8 mouse cellular contexts compared by ENCODE assay signal in genomic region chr19:59458743-59459135, GRCm38 (mm10). TPM values are rescaled to one million over a fixed set of nuclear protein-coding genes. Genes with fewer than 3 reads are reported as not detected.
DNase-seq lines count a peak whose midpoint lies in the region; ATAC-seq and TF ChIP-seq lines count a peak whose summit lies in the region.

No protein-coding gene starts in this region.

- H3K4me3 ChIP-seq in layer of hippocampus, adult 2 months: peak overlapping the region; percentile 79
- peak overlapping the region; percentile 91 for H3K4me3 ChIP-seq in forebrain, embryonic 10.5 days
- H3K4me3 ChIP-seq in intestine, postnatal 0 days (ENCODE audit: low read depth, low read length): peak overlapping the region; percentile 36
- H3K4me3 ChIP-seq in neural tube, embryonic 14.5 days (ENCODE audit: low read depth, low read length): peak overlapping the region; percentile 9; the same call in 1 of the 2 replicates

- 1% methylated on average over 15 of the region's 15 CpGs for WGBS in forebrain, embryonic 10.5 days
- WGBS in intestine, postnatal 0 days: 2% methylated on average over 15 of the region's 15 CpGs
- WGBS in neural tube, embryonic 14.5 days: under 1% methylated on average over 15 of the region's 15 CpGs

- H3K27ac ChIP-seq in layer of hippocampus, adult 2 months: peak overlapping the region; percentile 98
- H3K27ac ChIP-seq in forebrain, embryonic 10.5 days: peak overlapping the region; percentile 100
- no peak overlapping the region for H3K27ac ChIP-seq in intestine, postnatal 0 days (ENCODE audit: low read depth, low read length)
- no peak overlapping the region for H3K27ac ChIP-seq in neural tube, embryonic 14.5 days (ENCODE audit: low read depth, low read length)

- H3K27me3 ChIP-seq in forebrain, embryonic 10.5 days (ENCODE audit: poor library complexity, severe bottlenecking): peaks cover 97% of the 10 kb centered on the region
- peaks cover 98% of the 10 kb centered on the region for H3K27me3 ChIP-seq in intestine, postnatal 0 days (replicated peaks; ENCODE audit: control insufficient read depth, insufficient read depth, low read length)
- H3K27me3 ChIP-seq in neural tube, embryonic 14.5 days (ENCODE audit: control insufficient read depth, insufficient read depth, low read length): peaks cover 74% of the 10 kb centered on the region

- no peak overlapping the region for H3K9ac ChIP-seq in intestine, postnatal 0 days (ENCODE audit: low read depth, low read length)
- no peak overlapping the region for H3K9ac ChIP-seq in neural tube, embryonic 14.5 days (replicated peaks; ENCODE audit: low read depth, low read length)

- H3K9me3 ChIP-seq in forebrain, embryonic 10.5 days: no peaks in the 10 kb centered on the region
- no peaks in the 10 kb centered on the region for H3K9me3 ChIP-seq in intestine, postnatal 0 days (ENCODE audit: control insufficient read depth)
- H3K9me3 ChIP-seq in neural tube, embryonic 14.5 days (ENCODE audit: control insufficient read depth, low read length): no peaks in the 10 kb centered on the region

- DNase-seq in layer of hippocampus, adult 2 months (ENCODE audit: low spot score in 2 of 2): no peak
- no peak for DNase-seq in layer of hippocampus, postnatal 14 days (ENCODE audit: low spot score in 2 of 2)
- no peak for DNase-seq in forebrain, embryonic 10.5 days (ENCODE audit: extremely low spot score, low spot score)
- DNase-seq in T-cell, adult 2 months (ENCODE audit: low spot score): no peak
- no peak for DNase-seq in left cerebral cortex, adult 11 months (ENCODE audit: low spot score)
- DNase-seq in gastrocnemius, adult 8-10 months (ENCODE audit: low spot score in 2 of 2): no peak

- ATAC-seq in intestine, postnatal 0 days: no peak
- ATAC-seq in neural tube, embryonic 14.5 days (ENCODE audit: low read depth): no peak

- no peak for TF ChIP-seq CTCF in layer of hippocampus, adult 2 months (conservative IDR thresholded peaks at IDR 0.05)
- no peak for TF ChIP-seq CTCF in intestine, postnatal 0 days (IDR thresholded peaks at IDR 0.05; ENCODE audit: low read depth)

- peak overlapping the region; percentile 55 for H3K4me2 ChIP-seq in intestine, postnatal 0 days (replicated peaks; ENCODE audit: low read depth)
- H3K4me2 ChIP-seq in neural tube, embryonic 14.5 days (ENCODE audit: low read depth, low read length): 0 out of 2 replicates have a peak overlapping the region, but pooled peaks have one; percentile 32

- H3K4me1 ChIP-seq in forebrain, embryonic 10.5 days: peaks cover 82% of the 10 kb centered on the region
- H3K4me1 ChIP-seq in intestine, postnatal 0 days (replicated peaks; ENCODE audit: control insufficient read depth, insufficient read depth, low read length): no peaks in the 10 kb centered on the region
- H3K4me1 ChIP-seq in neural tube, embryonic 14.5 days (ENCODE audit: control insufficient read depth, insufficient read depth, low read length): 0 out of 2 replicates have a peak, but pooled peaks cover 8% of the 10 kb centered on the region

- peaks cover 33% of the 10 kb centered on the region for H3K36me3 ChIP-seq in forebrain, embryonic 10.5 days (replicated peaks)
- no peaks in the 10 kb centered on the region for H3K36me3 ChIP-seq in intestine, postnatal 0 days (ENCODE audit: control insufficient read depth, insufficient read depth)
- H3K36me3 ChIP-seq in neural tube, embryonic 14.5 days (ENCODE audit: control insufficient read depth, insufficient read depth, low read length): no peaks in the 10 kb centered on the region

RNA-seq across cellular contexts. Expression of gene Emx2, which starts 0.6 kb away (rescaled TPM):
- total RNA-seq in layer of hippocampus, adult 2 months (2021): 10 to 100 TPM; 26.6 to 29.8 TPM
- 10 to 100 TPM; 22.5 to 24.7 TPM for total RNA-seq in layer of hippocampus, postnatal 14 days (2021)
- polyA plus RNA-seq in forebrain, embryonic 10.5 days (2016; fragmentation: Nextera tagmentation; extraction: Ambion mirVana): 44.1 and 48.1 TPM in 2 replicates
- not detected in 2 replicates for polyA plus RNA-seq in intestine, postnatal 0 days (2015; fragmentation: Nextera tagmentation; extraction: Ambion mirVana)
- not detected in 2 replicates for polyA plus RNA-seq in neural tube, embryonic 14.5 days (2014; fragmentation: Nextera tagmentation; extraction: Ambion mirVana)
- total RNA-seq in gastrocnemius, adult 8-10 months (2022): under 1 TPM; 0.38 to 0.97 (median 0.50) TPM

Comparison
In these comparisons a context has a peak if more than half of its experiments do, and no peak if none do; other contexts are left out.
1. H3K27ac ChIP-seq: peak in layer of hippocampus, adult 2 months (single experiment) and forebrain, embryonic 10.5 days (single experiment); none in intestine, postnatal 0 days (single experiment) and neural tube, embryonic 14.5 days (single experiment).
2. H3K4me3 ChIP-seq: peak in every context shown above with its lines; median percentile 91 in forebrain, embryonic 10.5 days; 79 in layer of hippocampus, adult 2 months; 36 in intestine, postnatal 0 days; 9 in neural tube, embryonic 14.5 days.
3. RNA of gene Emx2, which starts 0.6 kb away (total RNA-seq): 26.6 to 29.8 TPM in layer of hippocampus, adult 2 months and 22.5 to 24.7 TPM in layer of hippocampus, postnatal 14 days; 0.38 to 0.97 TPM in gastrocnemius, adult 8-10 months; every median in the first group is over 10 times any median in the second.